Mouse (Mus musculus): ENCODE measurements around the gene Tlcd2. TPM values are rescaled to one million over a fixed set of nuclear protein-coding genes. Genes with fewer than 3 reads are reported as not detected.

Gene Tlcd2
- 7.0 TPM for polyA plus RNA-seq (2017; shearing (Covaris generic))

DNA sequence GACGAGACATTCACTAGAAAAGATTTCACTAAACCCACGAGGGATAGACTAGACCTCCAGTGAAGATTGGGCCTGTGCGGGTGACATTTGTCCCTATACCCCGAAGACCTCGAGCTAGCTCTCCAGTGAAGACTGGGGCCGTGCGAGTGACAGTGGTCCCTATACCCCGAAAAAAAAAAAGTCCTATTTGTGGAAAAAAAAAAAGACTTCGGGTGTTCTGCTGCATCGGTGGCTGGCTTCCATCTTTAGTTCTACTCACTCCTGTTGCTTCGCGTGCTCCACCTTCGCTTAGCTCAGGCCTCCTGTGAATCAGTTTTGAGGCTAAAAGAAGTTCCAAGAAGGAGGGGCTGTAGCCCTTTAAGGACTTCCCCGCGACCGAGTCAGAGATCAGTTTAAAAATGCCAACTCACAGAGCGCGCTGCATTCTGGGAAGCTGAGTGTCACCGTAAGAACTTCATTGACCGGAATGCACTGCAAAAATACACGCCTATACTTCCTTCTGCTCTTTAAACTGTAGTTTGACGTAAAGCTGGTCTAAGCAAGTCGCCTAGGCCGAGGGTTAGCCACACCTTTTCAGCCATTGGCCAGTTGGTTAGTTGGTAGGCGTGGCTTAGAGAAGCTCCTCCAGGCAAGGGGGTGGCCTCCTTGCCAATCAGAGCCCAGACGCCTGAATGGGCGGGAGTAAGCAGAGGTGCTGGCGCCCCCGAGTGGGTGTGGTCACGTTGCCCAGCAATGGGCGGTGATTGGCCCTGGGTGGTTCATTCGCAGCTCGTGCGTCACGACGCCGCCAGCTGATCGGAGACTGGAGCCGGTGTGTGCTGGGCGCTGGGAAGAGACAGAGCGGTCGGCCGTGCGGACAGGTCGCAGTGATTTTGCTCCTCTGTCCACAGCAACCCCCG, at the start of gene Tlcd2:
TSS of gene Tlcd2 (plus strand) at position 872 of the 899 bp plus-strand sequence.

DNA sequence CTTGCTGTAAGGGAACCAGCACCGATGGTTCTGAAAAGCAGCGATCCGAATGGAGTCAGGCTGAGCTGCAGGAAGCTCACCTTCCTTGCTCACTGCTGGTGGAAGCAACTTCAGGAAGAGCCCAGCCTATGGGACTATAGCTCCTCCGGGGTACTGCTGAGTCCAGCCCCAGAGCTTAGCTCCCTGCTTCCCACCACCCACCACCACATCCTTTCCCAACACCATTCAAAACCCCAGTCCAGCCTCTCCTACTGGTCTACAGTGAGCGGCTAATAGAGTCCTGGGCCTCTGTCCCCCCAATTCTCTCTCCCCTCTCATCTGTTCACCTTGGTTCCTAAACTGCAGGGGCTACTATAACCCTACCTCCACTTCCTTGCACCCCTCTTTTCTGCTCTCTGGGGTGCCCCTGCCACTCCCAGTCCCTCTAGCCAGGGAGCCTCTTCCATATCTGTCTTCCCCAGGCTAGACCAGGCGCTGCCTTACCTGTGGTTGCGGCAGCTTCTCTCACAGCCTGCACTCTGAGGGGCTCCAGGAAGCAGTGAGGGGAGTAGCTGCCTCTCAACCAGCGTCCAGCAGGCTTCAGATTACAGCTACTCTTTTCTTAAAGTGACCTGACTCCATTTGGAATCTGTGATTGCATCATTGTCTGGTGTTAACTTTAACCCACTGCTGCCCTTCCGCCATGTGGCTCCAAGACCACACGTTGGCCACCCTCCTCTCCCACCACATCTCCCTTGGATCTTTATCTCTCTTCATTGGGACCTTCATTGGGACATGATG, 39.3 kb upstream of the Tlcd2 start, which contains the start of gene Serpinf1:
TSS of gene Serpinf1 (minus strand) at position 689 of the 780 bp plus-strand sequence.

DNA sequence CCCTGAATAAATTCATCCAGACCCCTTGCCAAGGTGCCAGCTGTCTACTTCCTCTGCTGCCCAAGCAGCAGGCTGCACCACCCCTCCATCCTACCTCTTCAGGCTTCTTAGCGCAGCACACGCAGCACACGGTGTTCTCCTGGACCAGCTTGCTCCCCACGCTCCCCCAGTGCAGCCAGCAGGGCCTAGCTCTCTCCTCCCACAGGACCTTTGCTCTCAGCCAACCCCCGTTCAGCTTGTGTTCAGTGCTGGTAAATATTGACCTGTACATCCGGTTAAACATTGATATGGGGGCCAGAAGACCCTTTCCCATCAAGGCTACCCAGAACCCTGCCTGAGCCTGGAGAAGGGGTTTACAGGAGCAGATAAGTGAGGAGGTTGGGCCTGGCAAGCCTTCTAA, 22.2 kb upstream of the Tlcd2 start, which contains the start of gene Serpinf2:
TSS of gene Serpinf2 (minus strand) at position 229 of the 400 bp plus-strand sequence.

DNA sequence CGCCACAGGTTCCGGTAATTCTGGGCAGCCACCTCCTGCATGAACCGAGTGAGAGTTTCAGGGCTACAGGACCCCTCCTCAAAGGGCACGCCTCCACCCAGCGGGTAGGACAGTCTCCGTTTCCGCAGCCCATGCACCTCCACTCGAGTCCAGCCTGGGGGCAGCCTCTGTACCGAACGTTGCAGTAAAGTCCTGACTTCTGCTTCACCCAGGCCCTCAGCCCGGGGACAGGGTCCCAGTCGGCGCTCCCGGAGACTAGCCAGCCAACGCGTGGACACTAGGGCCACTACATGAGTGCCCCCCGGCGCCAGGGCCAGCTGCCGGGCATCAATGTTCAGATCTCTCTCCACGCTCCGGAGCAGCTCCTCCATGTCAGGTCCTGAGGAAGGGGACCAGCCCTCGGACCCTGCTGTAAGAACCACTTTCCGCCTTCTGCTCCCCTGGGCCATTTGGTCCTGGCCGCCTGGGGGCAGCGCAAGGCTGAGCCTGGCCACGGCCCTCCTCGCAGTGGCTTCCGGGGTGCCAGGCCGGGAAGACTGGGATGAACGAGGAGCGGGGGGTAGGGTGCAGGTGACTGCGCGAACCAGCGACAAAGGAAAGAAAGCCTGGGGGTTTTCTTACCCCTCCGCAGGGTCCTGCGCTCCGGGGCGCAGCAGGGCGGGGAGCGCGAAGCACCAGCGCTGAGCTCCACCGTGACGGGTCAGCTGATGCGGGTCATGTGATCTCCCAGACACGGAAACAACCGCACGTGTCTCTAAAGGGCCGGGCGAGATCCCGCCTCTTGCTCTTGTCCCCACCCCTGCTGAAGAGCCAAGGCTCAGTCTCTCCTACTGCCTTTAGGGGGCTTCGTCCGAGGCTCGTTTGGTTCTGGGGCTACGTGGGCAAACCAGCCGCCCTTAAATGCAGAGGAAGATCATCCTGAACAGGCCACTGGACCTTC, 7.3 kb upstream of the Tlcd2 start, which contains the start of gene Wdr81:
TSS of gene Wdr81 (minus strand) at position 727 of the 940 bp plus-strand sequence.

DNA sequence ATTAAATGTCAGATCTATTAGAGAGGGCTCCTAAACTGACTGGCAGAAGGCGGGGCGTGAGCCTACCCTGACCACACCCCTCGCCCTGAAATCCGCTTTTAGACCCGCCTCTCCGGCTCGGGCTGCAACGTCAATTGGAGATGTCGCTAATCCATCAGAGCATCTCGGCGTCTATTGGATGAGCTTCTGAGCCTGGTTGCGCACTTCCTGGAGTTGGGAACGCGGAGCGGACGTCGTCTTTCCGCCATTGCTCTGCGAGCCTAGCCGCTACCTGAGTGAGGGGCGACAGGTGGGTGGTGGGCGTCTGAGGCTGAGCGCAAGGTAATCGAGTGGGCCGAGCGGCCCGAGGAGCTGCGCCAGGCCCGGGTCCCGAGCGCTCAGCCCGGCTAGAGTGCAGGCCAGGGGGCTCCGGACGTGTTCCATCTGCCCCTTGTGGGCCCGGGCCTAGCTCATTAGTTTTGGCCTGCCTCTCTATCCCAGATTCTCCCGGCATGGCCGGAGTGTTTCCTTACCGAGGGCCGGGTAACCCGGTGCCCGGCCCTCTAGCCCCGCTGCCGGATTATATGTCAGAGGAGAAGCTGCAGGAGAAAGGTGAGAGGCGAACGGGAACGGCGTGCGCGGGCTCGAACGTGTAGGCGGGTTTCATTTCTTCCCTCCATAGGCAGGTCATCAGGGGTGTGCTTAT, 25.2 kb downstream of the Tlcd2 start, which contains the start of gene Prpf8:
TSS of gene Prpf8 (plus strand) at position 216 of the 685 bp plus-strand sequence.

DNA sequence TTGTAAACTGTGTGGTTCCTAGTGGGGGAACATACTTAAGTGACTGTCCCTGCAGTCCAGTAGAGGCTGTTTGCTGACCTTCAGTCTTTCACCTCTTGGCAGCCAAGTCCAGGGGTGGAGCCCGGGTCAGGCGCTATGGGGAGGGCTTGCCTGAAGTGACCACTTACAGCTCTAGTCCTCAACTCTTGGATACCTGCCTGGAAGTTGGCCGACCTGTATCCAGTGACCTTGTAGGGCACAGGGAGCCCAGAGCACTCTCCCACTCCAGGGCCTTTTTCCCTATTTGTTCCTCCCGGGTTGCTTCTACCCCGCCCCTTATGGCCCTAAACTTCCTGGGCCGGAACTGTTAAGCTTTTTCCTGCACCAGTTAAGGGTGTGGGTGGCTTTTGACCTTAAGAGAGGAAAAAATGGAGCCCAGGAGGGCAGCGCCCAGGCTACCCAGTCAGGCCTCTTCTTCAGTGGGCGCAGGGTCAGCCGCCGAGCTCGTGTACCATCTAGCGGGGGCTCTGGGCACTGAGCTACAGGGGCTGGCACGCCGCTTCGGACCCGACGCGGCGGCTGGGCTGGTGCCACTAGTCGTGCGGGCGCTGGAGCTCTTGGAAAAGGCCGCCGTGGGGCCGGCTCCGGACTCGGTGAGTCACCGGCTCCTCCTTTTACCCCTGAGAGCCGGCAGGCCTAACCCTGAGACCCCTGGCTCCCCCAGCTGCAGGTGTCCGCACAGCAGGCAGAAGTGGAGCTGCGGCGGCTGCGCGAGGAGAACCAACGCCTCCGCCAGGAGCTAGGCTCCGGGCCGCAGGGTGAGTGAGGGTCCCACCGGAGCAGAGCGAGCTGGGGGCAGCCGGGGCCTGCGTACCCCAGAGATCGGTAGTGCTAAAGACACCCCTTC, 48.5 kb downstream of the Tlcd2 start, which contains the start of gene Rilp:
TSS of gene Rilp (plus strand) at position 354 of the 886 bp plus-strand sequence.

DNA sequence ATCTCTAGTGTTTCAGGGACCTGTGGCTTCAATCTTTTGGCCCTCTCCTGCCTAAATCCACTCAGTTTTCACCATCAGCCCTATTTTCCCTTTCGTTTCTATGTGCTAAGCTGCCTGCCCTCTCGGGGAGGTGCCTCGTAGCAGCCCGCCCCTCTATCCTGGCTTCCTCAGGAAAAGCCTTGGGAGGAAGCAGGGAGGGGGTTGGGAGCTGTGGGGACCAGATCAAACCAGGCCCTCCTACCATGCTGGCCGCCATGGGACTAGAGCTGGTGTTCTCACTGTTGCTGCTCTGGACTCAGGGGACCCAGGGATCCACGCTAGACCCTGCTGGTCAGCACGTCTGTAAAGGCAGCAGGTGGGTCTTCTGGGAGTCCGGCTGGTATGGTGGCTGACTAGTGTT, 51.8 kb downstream of the Tlcd2 start, which contains the start of gene Scarf1:
TSS of gene Scarf1 (plus strand) at position 205 of the 400 bp plus-strand sequence.

Other genes with a start within 250 kb of the Tlcd2 start
- gene Rpa1, start 113.4 kb upstream of the Tlcd2 start, polyA plus RNA-seq (2017; shearing (Covaris generic)) = 152 TPM
- 30.3 TPM for gene Smyd4, start 113.3 kb upstream of the Tlcd2 start, polyA plus RNA-seq (2017; shearing (Covaris generic))
- 4.4 TPM for gene Serpinf1, start 39.0 kb upstream of the Tlcd2 start, polyA plus RNA-seq (2017; shearing (Covaris generic))
- not detected for gene Serpinf2, start 22.1 kb upstream of the Tlcd2 start, polyA plus RNA-seq (2017; shearing (Covaris generic))
- 20.5 TPM for gene Wdr81, start 7.0 kb upstream of the Tlcd2 start, polyA plus RNA-seq (2017; shearing (Covaris generic))
- gene Prpf8, start 25.1 kb downstream of the Tlcd2 start, polyA plus RNA-seq (2017; shearing (Covaris generic)) = 73.0 TPM
- gene Rilp, start 48.4 kb downstream of the Tlcd2 start, polyA plus RNA-seq (2017; shearing (Covaris generic)) = not detected
- 0.65 TPM for gene Scarf1, start 51.8 kb downstream of the Tlcd2 start, polyA plus RNA-seq (2017; shearing (Covaris generic))
- gene Slc43a2, start 70.0 kb downstream of the Tlcd2 start, polyA plus RNA-seq (2017; shearing (Covaris generic)) = 51.2 TPM
- gene Pitpna, start 126.4 kb downstream of the Tlcd2 start, polyA plus RNA-seq (2017; shearing (Covaris generic)) = 36.6 TPM
- 151 TPM for gene Inpp5k, start 169.3 kb downstream of the Tlcd2 start, polyA plus RNA-seq (2017; shearing (Covaris generic))
- 32.2 TPM for gene Myo1c, start 188.8 kb downstream of the Tlcd2 start, polyA plus RNA-seq (2017; shearing (Covaris generic))
- 9.6 TPM for gene Crk, start 217.5 kb downstream of the Tlcd2 start, polyA plus RNA-seq (2017; shearing (Covaris generic))